32 mouse cellular contexts compared by ENCODE assay signal in genomic region chr11:41825978-41826679, GRCm38 (mm10).
DNase-seq lines count a peak whose midpoint lies in the region; ATAC-seq and TF ChIP-seq lines count a peak whose summit lies in the region.
"Had no signal": no experiment of that assay in that cellular context is flagged by ENCODE, and none has a peak within 500 bp of the region (broad histone marks: within the 10 kb centered on the region; RNA-seq: fewer than 3 reads in every experiment).

No protein-coding gene starts in this region.

- no peak for DNase-seq in forebrain, embryonic 11.5 days (ENCODE audit: low spot score)
- no peak for DNase-seq in forebrain, embryonic 14.5 days (ENCODE audit: low spot score)
- DNase-seq in midbrain, embryonic 11.5 days (ENCODE audit: low spot score, missing footprints), result no peak
- no peak for DNase-seq in midbrain, postnatal 0 days (ENCODE audit: low spot score)
- DNase-seq in R1 (ENCODE audit: low read depth, low spot score), result peak; percentile 11
- DNase-seq in embryo, embryonic 11 days, result peak; percentile 22
- DNase-seq in heart, postnatal 14 days, result no peak
- DNase-seq in layer of hippocampus, postnatal 14 days (ENCODE audit: low spot score in 2 of 2), result no peak
- DNase-seq: adrenal gland, adult 2 months; cerebellum, adult 2 months; cerebellum, postnatal 14 days; gastrocnemius, postnatal 10 days; heart, postnatal 10 days; kidney, adult 9 months; kidney, postnatal 10 days; liver; lung, adult 2 months; lung, postnatal 10 days; right cerebral cortex, postnatal 25 days; thymus, postnatal 14 days had no signal

- ATAC-seq in forebrain, embryonic 11.5 days (replicated peaks; ENCODE audit: low FRiP score), result peak; percentile 84
- ATAC-seq in forebrain, embryonic 14.5 days, result no peak
- peak; percentile 87 for ATAC-seq in midbrain, embryonic 11.5 days (ENCODE audit: low FRiP score)
- no peak for ATAC-seq in midbrain, postnatal 0 days (ENCODE audit: low FRiP score)
- ATAC-seq: activated CD4-positive, CD25-positive, alpha-beta regulatory T cell, adult 4 months; forebrain, embryonic 15.5 days; intestine, postnatal 0 days; Patski had no signal

- no peak overlapping the region for H3K9ac ChIP-seq in forebrain, embryonic 11.5 days (ENCODE audit: low read length)
- H3K9ac ChIP-seq in forebrain, embryonic 14.5 days (ENCODE audit: low read length), result no peak overlapping the region
- H3K9ac ChIP-seq in midbrain, embryonic 11.5 days (ENCODE audit: low read length), result no peak overlapping the region
- H3K9ac ChIP-seq in midbrain, postnatal 0 days (replicated peaks; ENCODE audit: low read length, poor library complexity, severe bottlenecking), result no peak overlapping the region
- H3K9ac ChIP-seq: forebrain, embryonic 15.5 days; heart, embryonic 13.5 days; hindbrain, embryonic 12.5 days; liver, embryonic 14.5 days; neural tube, embryonic 13.5 days; stomach, embryonic 15.5 days had no signal

- no peak overlapping the region for H3K4me2 ChIP-seq in forebrain, embryonic 11.5 days (ENCODE audit: low read depth, low read length, severe bottlenecking)
- H3K4me2 ChIP-seq in forebrain, embryonic 14.5 days (ENCODE audit: low read length), result no peak overlapping the region
- no peak overlapping the region for H3K4me2 ChIP-seq in midbrain, embryonic 11.5 days
- H3K4me2 ChIP-seq in midbrain, postnatal 0 days (ENCODE audit: low read depth, low read length, poor library complexity, severe bottlenecking), result no peak overlapping the region
- H3K4me2 ChIP-seq: forebrain, embryonic 15.5 days; heart, embryonic 13.5 days; hindbrain, embryonic 12.5 days; neural tube, embryonic 13.5 days; stomach, embryonic 15.5 days had no signal

- no peaks in the 10 kb centered on the region for H3K4me1 ChIP-seq in forebrain, embryonic 11.5 days (replicated peaks; ENCODE audit: control insufficient read depth, insufficient read depth, low read length)
- no peaks in the 10 kb centered on the region for H3K4me1 ChIP-seq in forebrain, embryonic 14.5 days (ENCODE audit: control insufficient read depth, insufficient read depth, low read length)
- peaks cover 4% of the 10 kb centered on the region; the same call in 1 of the 2 replicates for H3K4me1 ChIP-seq in midbrain, embryonic 11.5 days (ENCODE audit: control insufficient read depth, insufficient read depth, low read length)
- no peaks in the 10 kb centered on the region for H3K4me1 ChIP-seq in midbrain, postnatal 0 days (ENCODE audit: insufficient read depth, low read length)
- H3K4me1 ChIP-seq: forebrain, embryonic 15.5 days; heart, embryonic 13.5 days; neural tube, embryonic 13.5 days; stomach, embryonic 15.5 days had no signal

- no peak overlapping the region for H3K4me3 ChIP-seq in forebrain, embryonic 11.5 days (ENCODE audit: low read depth, low read length)
- H3K4me3 ChIP-seq in forebrain, embryonic 14.5 days (ENCODE audit: low read depth, low read length), result no peak overlapping the region
- H3K4me3 ChIP-seq in midbrain, embryonic 11.5 days (ENCODE audit: low read depth, low read length), result no peak overlapping the region
- H3K4me3 ChIP-seq in midbrain, postnatal 0 days (ENCODE audit: low read depth, low read length), result no peak overlapping the region
- H3K4me3 ChIP-seq: erythroblast, embryonic 14.5 days; forebrain, embryonic 15.5 days; heart, embryonic 13.5 days; hindbrain, embryonic 12.5 days; neural tube, embryonic 13.5 days; stomach, embryonic 15.5 days had no signal

- intact Hi-C loops in heart, postnatal 14 days (cut with DNase I), result no loop called here

- H3K36me3 ChIP-seq in forebrain, embryonic 11.5 days (ENCODE audit: control insufficient read depth, insufficient read depth, low read length), result no peaks in the 10 kb centered on the region
- H3K36me3 ChIP-seq in forebrain, embryonic 14.5 days (ENCODE audit: control insufficient read depth, insufficient read depth, low read length), result no peaks in the 10 kb centered on the region
- H3K36me3 ChIP-seq in midbrain, embryonic 11.5 days (ENCODE audit: control insufficient read depth, insufficient read depth, low read length), result no peaks in the 10 kb centered on the region
- no peaks in the 10 kb centered on the region for H3K36me3 ChIP-seq in midbrain, postnatal 0 days (ENCODE audit: insufficient read depth, low read length)
- H3K36me3 ChIP-seq: forebrain, embryonic 15.5 days; heart, embryonic 13.5 days; hindbrain, embryonic 12.5 days; neural tube, embryonic 13.5 days; stomach, embryonic 15.5 days had no signal

- no peaks in the 10 kb centered on the region for H3K9me3 ChIP-seq in forebrain, embryonic 11.5 days (ENCODE audit: control insufficient read depth, low read length)
- H3K9me3 ChIP-seq in forebrain, embryonic 14.5 days (replicated peaks; ENCODE audit: control insufficient read depth, low read length), result no peaks in the 10 kb centered on the region
- no peaks in the 10 kb centered on the region for H3K9me3 ChIP-seq in midbrain, embryonic 11.5 days (ENCODE audit: control insufficient read depth, low read length)
- H3K9me3 ChIP-seq in midbrain, postnatal 0 days (ENCODE audit: low read length), result no peaks in the 10 kb centered on the region
- H3K9me3 ChIP-seq: forebrain, embryonic 15.5 days; heart, embryonic 13.5 days; hindbrain, embryonic 12.5 days; neural tube, embryonic 13.5 days; stomach, embryonic 15.5 days had no signal

- WGBS in forebrain, embryonic 11.5 days, result 16% methylated on average over 2 of the region's 2 CpGs
- 12% methylated on average over 2 of the region's 2 CpGs for WGBS in forebrain, embryonic 14.5 days
- WGBS in midbrain, embryonic 11.5 days, result 29% methylated on average over 2 of the region's 2 CpGs
- WGBS in midbrain, postnatal 0 days, result 32% methylated on average over 2 of the region's 2 CpGs

- TF ChIP-seq CTCF in midbrain, postnatal 0 days (IDR thresholded peaks at IDR 0.05), result no peak

- no peaks in the 10 kb centered on the region for H3K27me3 ChIP-seq in forebrain, embryonic 11.5 days (ENCODE audit: control insufficient read depth, insufficient read depth, low read length)
- no peaks in the 10 kb centered on the region for H3K27me3 ChIP-seq in forebrain, embryonic 14.5 days (replicated peaks; ENCODE audit: control insufficient read depth, insufficient read depth, low read length)
- H3K27me3 ChIP-seq in midbrain, embryonic 11.5 days (ENCODE audit: control insufficient read depth, insufficient read depth, low read length), result no peaks in the 10 kb centered on the region
- no peaks in the 10 kb centered on the region for H3K27me3 ChIP-seq in midbrain, postnatal 0 days (ENCODE audit: insufficient read depth, low read length)
- H3K27me3 ChIP-seq: CH12.LX; forebrain, embryonic 15.5 days; heart, embryonic 13.5 days; hindbrain, embryonic 12.5 days; neural tube, embryonic 13.5 days; Patski; stomach, embryonic 15.5 days had no signal

- no peak overlapping the region for H3K27ac ChIP-seq in forebrain, embryonic 11.5 days (ENCODE audit: low read depth, low read length)
- H3K27ac ChIP-seq in forebrain, embryonic 14.5 days (ENCODE audit: low read depth, low read length), result no peak overlapping the region
- no peak overlapping the region for H3K27ac ChIP-seq in midbrain, embryonic 11.5 days (ENCODE audit: low read depth, low read length)
- H3K27ac ChIP-seq in midbrain, postnatal 0 days (ENCODE audit: low read depth, low read length), result no peak overlapping the region
- H3K27ac ChIP-seq: forebrain, embryonic 15.5 days; heart, embryonic 13.5 days; hindbrain, embryonic 12.5 days; liver, embryonic 14.5 days; macrophage; neural tube, embryonic 13.5 days; stomach, embryonic 15.5 days had no signal

Comparison
In these comparisons a context has a peak if more than half of its experiments do, and no peak if none do; other contexts are left out.
1. ATAC-seq: peak in forebrain, embryonic 11.5 days (single experiment) and midbrain, embryonic 11.5 days (single experiment); none in forebrain, embryonic 14.5 days (single experiment) and midbrain, postnatal 0 days (single experiment).
2. DNase-seq: peak in R1 (single experiment) and embryo, embryonic 11 days (single experiment); none in forebrain, embryonic 11.5 days (single experiment), forebrain, embryonic 14.5 days (single experiment), midbrain, embryonic 11.5 days (single experiment), midbrain, postnatal 0 days (single experiment), heart, postnatal 14 days (0 of 2) and layer of hippocampus, postnatal 14 days (0 of 2).